Mouse (Mus musculus): ENCODE measurements around the gene Hoxc5.

The Hoxc5 gene

DNA sequence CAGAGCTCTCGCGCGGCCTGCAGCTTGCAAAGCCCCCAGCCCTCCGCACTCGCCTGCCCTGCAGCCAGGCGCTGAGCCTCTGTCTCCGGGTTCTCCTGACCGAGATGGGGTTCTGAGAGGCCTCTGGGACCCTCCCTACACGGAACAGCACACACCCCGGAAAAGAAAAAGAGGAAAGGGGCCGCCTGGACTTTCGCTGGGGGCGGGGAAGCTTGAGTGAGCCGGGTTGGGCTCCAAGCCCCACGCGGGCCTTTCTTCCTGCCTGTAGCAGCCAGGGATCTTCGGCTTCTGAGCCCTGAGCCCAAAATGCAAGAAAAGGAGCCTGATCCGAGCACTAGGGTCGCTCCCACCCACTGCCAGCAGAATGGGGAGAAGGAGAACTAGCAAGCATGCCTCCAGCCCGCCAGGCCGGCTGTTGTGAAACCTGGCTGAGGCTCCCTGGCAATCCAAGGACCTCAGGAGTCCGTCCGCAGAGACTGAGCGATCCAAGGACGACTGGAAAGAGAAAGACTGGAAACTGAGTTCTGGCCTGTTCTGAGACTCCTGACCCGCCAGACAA is 44.8 kb downstream of the Hoxc5 start:
- DNase-seq, result peak; percentile 68 to 74

GRCm38 (mm10) chr15:103013238-103013984 is 46.2 kb downstream of the Hoxc5 start:
- DNase-seq, result peak; percentile 74 to 80

DNA sequence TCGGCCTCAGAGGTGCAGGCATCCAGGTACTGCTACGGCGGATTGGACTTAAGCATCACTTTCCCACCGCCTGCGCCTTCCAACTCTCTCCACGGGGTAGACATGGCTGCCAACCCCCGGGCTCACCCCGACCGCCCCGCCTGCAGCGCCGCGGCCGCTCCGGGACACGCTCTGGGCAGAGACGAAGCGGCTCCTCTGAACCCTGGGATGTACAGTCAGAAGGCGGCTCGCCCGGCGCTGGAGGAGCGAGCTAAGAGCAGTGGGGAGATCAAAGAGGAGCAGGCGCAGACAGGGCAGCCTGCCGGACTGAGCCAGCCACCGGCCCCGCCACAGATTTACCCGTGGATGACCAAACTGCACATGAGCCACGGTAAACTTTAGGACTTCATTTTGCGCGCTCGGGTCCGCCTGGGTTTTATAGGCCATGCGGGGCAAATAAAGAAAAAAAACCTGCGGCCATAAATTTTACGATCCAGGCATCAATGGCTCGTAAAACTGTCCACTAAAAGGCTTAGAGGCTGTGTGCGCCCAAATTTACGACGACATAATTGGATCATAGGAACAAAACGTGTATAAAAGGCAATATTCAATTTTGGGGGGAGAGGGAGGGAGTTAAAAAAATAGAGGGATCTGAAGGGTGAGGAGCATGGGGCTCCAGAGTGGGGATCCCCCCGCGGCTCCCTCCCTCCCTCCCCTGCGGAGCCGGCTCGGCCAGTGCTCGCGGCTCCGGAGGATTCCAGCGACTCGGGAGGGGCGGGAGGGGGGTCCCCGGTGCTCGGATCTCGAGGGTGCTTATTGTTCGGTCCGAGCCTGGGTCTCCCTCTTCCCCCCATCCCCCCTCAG is 47.1 kb downstream of the Hoxc5 start:
- DNase-seq, result peak; percentile 77 to 86

DNA sequence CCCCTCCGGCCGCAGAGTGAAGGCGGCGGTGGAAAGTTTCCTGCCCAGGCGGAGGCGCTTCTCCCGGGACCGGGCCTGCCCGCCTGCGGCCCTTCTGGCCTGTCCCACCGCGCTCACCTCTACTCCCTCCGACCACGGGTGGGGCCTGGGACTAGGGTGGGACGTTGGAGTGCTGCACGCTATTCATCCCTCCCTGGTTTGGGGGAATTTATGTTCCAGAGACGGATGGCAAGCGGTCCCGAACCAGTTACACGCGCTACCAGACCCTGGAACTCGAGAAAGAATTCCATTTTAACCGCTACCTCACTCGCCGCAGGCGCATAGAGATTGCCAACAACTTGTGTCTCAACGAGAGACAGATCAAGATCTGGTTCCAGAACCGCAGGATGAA is 47.8 kb downstream of the Hoxc5 start:
- peak; percentile 55 to 73 for DNase-seq

- peak; percentile 52 to 68 for DNase-seq
These were observed 48.3 kb downstream of the Hoxc5 start for GRCm38 (mm10) chr15:103015406-103016166.

DNA sequence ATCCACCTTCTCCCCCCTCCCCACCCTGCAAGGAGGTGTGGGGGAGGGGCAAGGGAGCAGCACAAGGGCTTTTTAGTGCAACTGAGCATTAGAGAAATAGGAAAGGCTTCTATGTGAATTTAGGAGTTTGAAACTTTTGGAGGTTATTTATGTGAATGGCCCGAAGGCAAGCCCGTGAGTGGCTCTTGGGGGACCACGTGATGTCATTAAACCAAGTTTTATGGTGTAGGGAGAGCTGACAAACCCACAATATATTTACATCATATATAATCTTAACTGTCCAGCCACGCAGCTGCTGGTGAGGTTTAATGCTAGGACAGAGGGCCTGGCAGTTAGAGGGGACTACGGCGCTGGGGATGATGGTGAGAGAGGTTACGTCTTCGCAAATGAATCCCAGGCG is 51.4 kb downstream of the Hoxc5 start, which contains the start of gene Hoxc4:
Gene Hoxc4, plus strand, starts transcription at position 299 of the 400 bp plus-strand sequence.
- peak; percentile 36 to 54 for DNase-seq

DNA sequence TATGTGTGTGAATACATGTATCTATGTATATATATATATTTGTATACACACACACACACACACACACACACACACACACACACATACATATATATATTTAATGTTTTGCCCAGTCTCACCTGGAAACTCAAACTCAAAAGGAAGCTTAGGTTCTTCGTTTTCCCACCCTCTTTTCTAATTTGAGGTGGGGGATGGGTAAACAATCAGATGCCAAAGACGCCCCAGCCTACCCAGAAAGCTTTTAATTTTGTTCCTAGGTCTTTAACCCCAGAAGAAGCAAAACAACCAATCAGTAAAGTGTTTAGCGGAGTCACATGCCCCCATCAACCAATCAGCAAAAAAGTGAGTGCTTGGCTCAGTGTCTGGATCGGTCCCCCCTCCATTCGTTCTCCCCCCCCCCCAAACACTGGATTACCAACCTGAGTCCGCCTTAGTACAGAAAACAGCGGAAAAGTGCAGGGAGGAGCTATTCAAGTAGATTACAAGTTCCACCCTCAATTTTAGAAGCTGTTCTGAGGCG is 53.7 kb downstream of the Hoxc5 start:
- DNase-seq, result no peak

DNA sequence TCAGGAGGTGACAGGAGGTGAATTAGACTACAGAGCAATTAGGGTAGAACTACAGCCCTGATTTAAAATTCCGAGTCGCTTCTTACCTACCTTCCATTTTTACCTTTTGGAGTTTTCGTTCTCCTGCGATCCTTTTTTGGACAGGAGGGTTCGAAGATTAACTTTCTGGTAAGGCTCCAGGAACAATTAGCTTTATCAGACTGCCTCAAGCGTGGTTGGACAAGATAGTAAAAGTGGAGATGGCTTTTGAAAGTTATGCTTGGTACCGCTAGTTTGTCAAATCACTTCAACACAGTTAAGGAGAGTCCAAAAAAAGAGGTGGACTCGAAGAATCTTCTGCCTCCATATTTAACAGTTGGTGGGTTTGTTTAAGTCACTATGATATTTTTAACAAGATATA is 54.3 kb downstream of the Hoxc5 start:
- DNase-seq, result no peak

DNA sequence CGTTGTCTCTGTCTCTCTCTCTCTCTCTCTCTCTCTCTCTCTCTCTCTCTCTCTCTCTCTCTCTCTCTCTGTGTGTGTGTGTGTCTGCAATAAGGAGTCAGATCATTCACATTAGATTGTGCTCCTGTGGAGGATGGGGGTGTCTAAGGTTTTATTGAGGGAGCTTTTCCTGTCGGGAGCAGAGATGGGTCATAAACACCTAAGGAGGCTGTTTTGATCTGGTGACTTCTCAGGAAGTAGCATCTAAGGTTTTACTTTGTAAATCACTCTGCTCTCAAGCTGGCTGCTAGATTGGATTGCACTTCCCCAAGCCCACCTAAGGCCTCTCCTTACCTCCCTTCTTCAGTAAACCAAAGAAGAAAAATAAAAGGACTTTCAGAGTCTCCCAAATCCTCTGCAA is 56.9 kb downstream of the Hoxc5 start:
- no peak for DNase-seq

DNA sequence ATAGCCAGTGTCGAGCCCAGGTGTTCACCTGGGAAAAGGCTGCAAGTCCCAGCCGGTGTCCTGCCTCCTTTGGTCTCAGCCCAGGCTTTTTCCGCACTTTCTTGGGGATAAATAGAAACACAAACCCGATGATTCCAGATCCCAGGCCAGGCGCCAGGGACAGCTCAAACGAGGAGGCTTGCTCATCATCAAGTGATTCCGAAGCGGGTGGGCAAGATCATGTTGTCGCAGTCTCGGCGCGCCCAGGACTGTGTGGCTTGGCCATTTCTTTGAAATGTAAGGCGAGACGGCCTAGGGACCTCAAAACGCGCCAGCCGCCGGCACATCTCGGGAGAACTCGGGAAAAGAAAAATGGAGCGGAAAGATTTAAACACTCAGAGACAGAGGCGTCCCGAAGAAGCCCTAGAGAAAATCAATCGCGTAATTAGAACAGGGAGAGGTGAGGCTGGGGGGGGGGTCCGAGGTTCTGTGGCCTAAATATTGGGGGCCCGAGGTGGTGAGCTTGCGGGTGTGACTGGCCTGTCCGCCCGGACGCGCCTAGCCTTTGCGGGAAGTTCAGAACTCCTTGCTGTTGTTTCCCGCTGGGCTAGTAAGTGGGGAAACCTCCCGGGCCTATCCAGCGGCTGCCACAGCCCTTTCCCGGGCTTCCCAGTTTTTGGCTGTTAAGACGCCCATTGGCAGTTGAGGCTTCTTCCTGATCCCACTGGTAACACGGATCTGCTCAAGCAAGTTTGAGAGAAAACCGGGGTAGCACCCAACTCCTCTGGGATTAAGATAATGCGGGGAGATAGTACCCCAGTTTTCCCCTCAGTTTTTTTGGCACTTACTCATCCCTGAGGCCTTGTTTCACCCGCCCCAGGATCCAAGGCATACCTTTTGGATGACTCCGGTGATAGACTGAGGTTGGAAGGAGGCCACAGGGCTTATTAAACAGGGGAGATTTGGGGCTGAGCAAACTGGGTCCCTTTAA is 60.3 kb downstream of the Hoxc5 start:
- DNase-seq, result peak; percentile 33 to 56

- DNase-seq, result no peak
These were observed 61.8 kb downstream of the Hoxc5 start for GRCm38 (mm10) chr15:103028916-103029512.

DNA sequence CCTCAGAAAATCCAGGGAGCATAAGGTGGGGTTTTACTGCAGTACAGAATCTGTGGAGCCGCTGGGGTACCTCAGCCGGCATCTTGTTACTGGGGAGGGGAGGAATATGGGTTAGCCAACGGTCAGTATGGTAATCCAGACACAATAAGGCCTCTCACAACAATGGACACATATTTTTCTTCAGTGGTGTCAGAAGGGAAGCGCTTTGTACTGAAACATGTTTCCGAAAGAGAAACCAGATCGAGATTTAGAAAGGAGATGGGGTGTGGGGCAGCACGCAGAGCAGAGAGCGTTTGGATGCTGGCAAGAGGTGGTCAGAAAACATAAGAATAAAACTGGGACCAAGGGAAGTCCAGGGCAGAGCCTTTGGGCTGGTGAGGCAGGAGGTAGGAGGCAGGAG is 62.9 kb downstream of the Hoxc5 start:
- no peak for DNase-seq

DNA sequence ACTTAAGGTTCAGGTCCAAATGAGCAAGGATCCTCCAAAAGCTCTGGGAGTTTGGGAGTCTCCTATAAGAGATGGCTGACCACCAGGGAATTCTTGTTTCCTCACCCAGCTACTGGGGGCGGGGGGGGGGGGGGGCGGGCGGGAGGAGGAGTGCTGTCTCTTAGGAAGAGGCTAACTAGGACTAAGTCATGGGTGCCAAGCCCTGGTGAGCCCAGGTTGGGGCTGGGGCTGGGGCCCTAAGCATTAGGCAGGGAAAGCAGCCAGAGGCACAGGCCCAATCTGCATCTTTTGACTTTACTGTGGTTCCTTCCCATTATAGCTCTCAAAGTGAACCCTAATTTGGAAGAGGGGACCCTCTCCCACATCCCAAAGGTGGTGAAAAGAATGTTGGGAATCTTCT is 64.9 kb downstream of the Hoxc5 start:
- DNase-seq, result peak in 1 of 2 experiments; percentile 21

DNA sequence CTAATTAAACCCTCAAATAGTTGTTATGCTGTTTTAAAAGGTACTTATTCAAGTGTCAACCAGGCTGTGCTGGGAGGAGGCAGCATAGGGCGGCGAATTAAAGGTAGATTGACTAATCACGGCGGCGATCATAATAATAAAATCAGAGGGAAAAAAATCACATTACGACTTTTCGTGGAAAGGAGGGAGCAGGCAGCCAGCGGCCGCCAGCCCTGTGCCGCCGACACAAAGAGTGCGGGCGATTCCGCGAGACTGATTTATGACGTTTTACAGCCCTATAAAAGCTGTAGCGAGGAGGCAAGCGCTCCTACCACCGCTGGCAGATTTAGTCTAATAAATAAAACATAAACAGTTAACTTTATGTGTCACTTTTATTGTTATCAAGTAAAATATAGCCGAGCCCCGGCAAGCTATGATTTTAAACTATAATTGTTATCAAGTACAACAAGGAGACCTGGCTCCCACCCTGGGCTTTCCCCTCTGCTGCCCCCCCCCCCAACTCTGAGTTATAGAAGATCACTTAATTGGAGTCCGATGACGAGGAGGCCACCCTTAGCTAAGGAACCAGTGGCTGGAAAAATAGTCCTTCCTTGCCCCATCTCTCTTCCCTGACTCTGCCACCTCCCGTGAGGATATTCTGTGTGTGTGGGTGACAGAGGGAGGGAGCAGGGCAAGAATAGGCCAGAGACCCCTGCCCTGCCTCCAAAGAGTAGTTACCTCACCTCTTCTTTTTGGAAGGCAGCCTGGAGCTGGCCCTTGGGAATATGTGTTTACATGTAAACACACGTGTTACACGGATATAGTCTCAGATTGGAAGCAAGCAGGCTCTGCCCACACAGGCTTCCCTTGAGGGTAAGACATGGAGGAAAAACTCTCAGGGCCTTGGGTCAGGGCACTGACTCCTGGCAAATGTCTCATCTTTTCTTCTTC is 65.7 kb downstream of the Hoxc5 start:
- DNase-seq, result peak; percentile 62 to 70

DNA sequence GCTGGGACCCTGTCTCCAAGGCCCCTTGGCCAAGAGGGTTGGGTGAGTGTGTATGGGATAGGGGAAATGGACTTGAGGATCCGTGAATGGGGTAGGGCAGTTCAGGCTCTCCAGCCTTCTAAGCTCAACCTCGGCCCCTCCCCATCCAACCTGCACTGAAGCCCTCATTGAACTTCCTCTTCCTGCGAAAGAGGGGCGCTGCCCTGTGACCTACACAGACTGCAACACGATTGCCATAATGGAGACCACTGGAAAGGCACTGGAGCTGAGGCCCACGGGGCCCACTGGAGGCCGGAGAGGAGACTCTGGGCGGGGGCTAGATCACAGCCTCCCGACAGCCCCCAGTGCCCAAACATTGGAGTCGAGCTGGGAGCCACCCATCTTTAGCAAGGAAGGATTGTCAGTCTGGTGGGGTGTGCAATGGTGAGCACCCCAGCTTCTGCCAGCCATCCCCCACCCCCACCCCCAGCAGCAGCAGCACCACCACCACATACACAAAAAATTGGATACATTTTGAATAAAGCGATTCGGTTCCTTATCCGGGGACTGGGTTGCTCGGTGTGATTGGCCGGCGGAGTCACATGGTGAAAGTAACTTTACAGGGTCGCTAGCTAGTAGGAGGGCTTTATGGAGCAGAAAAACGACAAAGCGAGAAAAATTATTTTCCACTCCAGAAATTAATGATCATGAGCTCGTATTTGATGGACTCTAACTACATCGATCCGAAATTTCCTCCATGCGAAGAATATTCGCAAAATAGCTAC is 67.0 kb downstream of the Hoxc5 start:
- DNase-seq, result peak; percentile 63 to 76

GRCm38 (mm10) chr15:103034807-103035547 is 67.7 kb downstream of the Hoxc5 start:
- DNase-seq, result peak; percentile 60 to 73

- DNase-seq, result peak in 1 of 2 experiments; percentile 43
These were observed 68.3 kb downstream of the Hoxc5 start for GRCm38 (mm10) chr15:103035548-103035881.

DNA sequence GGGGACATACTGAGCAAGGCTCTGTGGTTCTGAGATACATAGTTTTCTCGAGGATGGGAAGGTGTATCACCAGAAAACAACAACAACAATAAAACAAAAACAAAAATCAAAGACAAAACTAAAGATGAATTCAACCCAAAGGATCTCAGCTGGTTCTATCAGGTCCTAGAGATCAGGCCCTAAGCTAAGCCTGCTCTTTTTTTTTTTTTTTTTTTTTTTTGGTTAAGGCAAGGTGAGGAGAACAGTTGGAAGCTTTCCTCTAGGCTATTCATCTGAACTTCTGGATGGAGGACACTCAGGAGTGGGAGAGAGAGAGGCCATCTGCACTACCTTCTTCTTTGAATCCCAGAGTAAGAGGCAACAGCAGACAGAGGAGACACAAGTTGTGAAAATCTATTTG is 70.3 kb downstream of the Hoxc5 start:
- no peak for DNase-seq
